Mouse (Mus musculus): ENCODE data around the gene Gm5935. TPM values are rescaled to one million over a fixed set of nuclear protein-coding genes. Genes with fewer than 3 reads are reported as not detected.
"Not testable (repeated sequence)": the region's sequence is repeated elsewhere in the genome, so short reads cannot be mapped to it uniquely, and the experiment has no call there.

The Gm5935 gene
- polyA plus RNA-seq (2014; fragmentation: Nextera tagmentation; extraction: Ambion mirVana) = not detected in 2 replicates

DNA sequence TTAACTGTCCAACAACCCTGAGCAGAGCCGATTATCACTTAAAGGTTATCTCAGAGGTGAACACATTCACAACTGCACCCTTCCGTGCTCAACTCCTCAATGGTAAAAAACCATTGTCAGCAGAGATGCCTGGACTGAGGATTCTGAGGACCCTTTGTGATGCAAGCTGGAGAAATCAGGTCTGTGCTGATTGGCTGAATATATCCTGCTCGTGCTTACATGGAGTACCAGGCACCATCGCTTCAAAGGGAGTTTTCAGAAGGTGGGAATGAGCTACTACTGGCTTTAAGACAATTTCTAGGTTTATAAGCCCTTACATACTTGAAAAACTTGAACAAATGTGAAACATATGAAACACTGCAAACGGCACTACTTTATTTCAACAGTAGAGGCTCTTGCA, at the start of gene Gm5935:
Gene Gm5935 (minus strand): TSS at position 101 of the 400 bp plus-strand sequence.
- H3K36me3 ChIP-seq (ENCODE audit: control insufficient read depth, insufficient read depth, low read length); H3K9ac ChIP-seq (ENCODE audit: low read depth, low read length); H3K9me3 ChIP-seq (ENCODE audit: control insufficient read depth, low read length); ATAC-seq (ENCODE audit: low FRiP score, low TSS enrichment); H3K4me3 ChIP-seq (ENCODE audit: low read length); H3K27ac ChIP-seq (ENCODE audit: low read depth, low read length); H3K4me2 ChIP-seq (replicated peaks; ENCODE audit: low read depth, low read length); H3K4me1 ChIP-seq (ENCODE audit: control insufficient read depth, insufficient read depth, low read length); H3K27me3 ChIP-seq (ENCODE audit: control insufficient read depth, insufficient read depth, low read length): not testable (repeated sequence)
- WGBS = 83% methylated on average over 5 of the region's 5 CpGs

Other genes starting within 250 kb of the Gm5935 start
- not detected in 2 replicates for gene Gm4297, start 200.3 kb downstream of the Gm5935 start, polyA plus RNA-seq (2014; fragmentation: Nextera tagmentation; extraction: Ambion mirVana)